Mouse (Mus musculus) mouse embryonic stem cell (cell line): ENCODE data around the gene Lifr.

ENCODE experiments used
- in situ Hi-C, 2 experiments: fragments of 300-500 bp; cut with MboI; formaldehyde crosslinking; loops; 1 replicate in 1 of 2; 3 replicates in 1 of 2; pipeline ENCODE4 v1.14.3; 2019 to 2020; ENCODE audit warnings: low sequenced_read_pairs in 2 of 2, low pct_unique_long_range_greater_than_20kb in 1 of 2, mixed read lengths in 1 of 2; ENCODE audit not compliant: unreplicated experiment in 1 of 2

Lifr gene

GRCm38 (mm10) chr15:7144942-7145341 is 54.5 kb downstream of the Lifr start:
- in situ Hi-C loops, result no loop called here

- in situ Hi-C loops, result no loop called here
Measured at GRCm38 (mm10) chr15:7145555-7145954, 55.1 kb downstream of the Lifr start.

- in situ Hi-C loops, result no loop called here
Measured at GRCm38 (mm10) chr15:7146529-7146928, 56.1 kb downstream of the Lifr start.

- in situ Hi-C loops, result no loop called here
Measured at GRCm38 (mm10) chr15:7149796-7150195, 59.4 kb downstream of the Lifr start.

GRCm38 (mm10) chr15:7150591-7150990 is 60.2 kb downstream of the Lifr start:
- in situ Hi-C loops, result no loop called here

- in situ Hi-C loops, result no loop called here
Measured at GRCm38 (mm10) chr15:7152116-7152760, 61.8 kb downstream of the Lifr start.

GRCm38 (mm10) chr15:7154010-7154736 is 63.8 kb downstream of the Lifr start:
- in situ Hi-C loops, result no loop called here

GRCm38 (mm10) chr15:7154737-7155090 is 64.3 kb downstream of the Lifr start:
- in situ Hi-C loops, result no loop called here

GRCm38 (mm10) chr15:7157658-7158057 is 67.2 kb downstream of the Lifr start:
- in situ Hi-C loops, result no loop called here

GRCm38 (mm10) chr15:7159869-7160268 is 69.5 kb downstream of the Lifr start:
- in situ Hi-C loops, result no loop called here

GRCm38 (mm10) chr15:7160321-7160720 is 69.9 kb downstream of the Lifr start:
- in situ Hi-C loops, result no loop called here

- in situ Hi-C loops, result no loop called here
Measured at GRCm38 (mm10) chr15:7163851-7164250, 73.4 kb downstream of the Lifr start.

- in situ Hi-C loops, result no loop called here
Measured at GRCm38 (mm10) chr15:7166735-7167134, 76.3 kb downstream of the Lifr start.

GRCm38 (mm10) chr15:7167238-7167905 is 77.0 kb downstream of the Lifr start:
- in situ Hi-C loops, result no loop called here

- in situ Hi-C loops, result no loop called here
Measured at GRCm38 (mm10) chr15:7167906-7168532, 77.6 kb downstream of the Lifr start.

GRCm38 (mm10) chr15:7172875-7173274 is 82.5 kb downstream of the Lifr start:
- in situ Hi-C loops, result no loop called here

GRCm38 (mm10) chr15:7173346-7173745 is 82.9 kb downstream of the Lifr start:
- in situ Hi-C loops, result no loop called here

- in situ Hi-C loops, result no loop called here
Measured at GRCm38 (mm10) chr15:7173776-7174175, 83.4 kb downstream of the Lifr start.

GRCm38 (mm10) chr15:7180576-7180975 is 90.2 kb downstream of the Lifr start:
- in situ Hi-C loops, result no loop called here
